Mouse (Mus musculus): ENCODE data around the gene Baiap2.

The Baiap2 gene

GRCm38 (mm10) chr11:119948305-119948704 is 5.7 kb downstream of the Baiap2 start:
- no peak for DNase-seq

GRCm38 (mm10) chr11:119948803-119949202 is 6.2 kb downstream of the Baiap2 start:
- no peak for DNase-seq

- no peak for DNase-seq
Observed at GRCm38 (mm10) chr11:119950535-119950934, 8.0 kb downstream of the Baiap2 start.

GRCm38 (mm10) chr11:119951326-119951725 is 8.8 kb downstream of the Baiap2 start:
- no peak for DNase-seq

GRCm38 (mm10) chr11:119952429-119953224 is 10.1 kb downstream of the Baiap2 start:
- no peak for DNase-seq

- no peak for DNase-seq
Observed at GRCm38 (mm10) chr11:119954233-119954632, 11.7 kb downstream of the Baiap2 start.

GRCm38 (mm10) chr11:119954749-119955337 is 12.3 kb downstream of the Baiap2 start:
- DNase-seq, result no peak

GRCm38 (mm10) chr11:119955432-119955831 is 12.9 kb downstream of the Baiap2 start:
- DNase-seq, result no peak

GRCm38 (mm10) chr11:119956590-119956989 is 14.0 kb downstream of the Baiap2 start:
- no peak for DNase-seq

- no peak for DNase-seq
Observed at GRCm38 (mm10) chr11:119958856-119959255, 16.3 kb downstream of the Baiap2 start.

GRCm38 (mm10) chr11:119959714-119960113 is 17.2 kb downstream of the Baiap2 start:
- no peak for DNase-seq

- no peak for DNase-seq
Observed at GRCm38 (mm10) chr11:119960671-119961070, 18.1 kb downstream of the Baiap2 start.

- no peak for DNase-seq
Observed at GRCm38 (mm10) chr11:119961511-119961910, 18.9 kb downstream of the Baiap2 start.

- no peak for DNase-seq
Observed at GRCm38 (mm10) chr11:119965053-119965452, 22.5 kb downstream of the Baiap2 start.

GRCm38 (mm10) chr11:119966294-119966693 is 23.7 kb downstream of the Baiap2 start:
- no peak for DNase-seq

GRCm38 (mm10) chr11:119967401-119967800 is 24.8 kb downstream of the Baiap2 start:
- no peak for DNase-seq

GRCm38 (mm10) chr11:119967892-119968291 is 25.3 kb downstream of the Baiap2 start:
- no peak for DNase-seq

GRCm38 (mm10) chr11:119970021-119970851 is 27.7 kb downstream of the Baiap2 start:
- no peak for DNase-seq

- no peak for DNase-seq
Observed at GRCm38 (mm10) chr11:119973789-119974188, 31.2 kb downstream of the Baiap2 start.

GRCm38 (mm10) chr11:119975739-119976501 is 33.4 kb downstream of the Baiap2 start:
- no peak for DNase-seq

- DNase-seq, result no peak
Observed at GRCm38 (mm10) chr11:119978701-119979100, 36.1 kb downstream of the Baiap2 start.

GRCm38 (mm10) chr11:119979596-119980385 is 37.2 kb downstream of the Baiap2 start:
- no peak for DNase-seq

Measured in liver (tissue).